Mouse (Mus musculus) megakaryocyte progenitor cell, adult 5-6 weeks (primary cell): ENCODE data around the gene Pum1. TPM values are rescaled to one million over a fixed set of nuclear protein-coding genes. Genes with fewer than 3 reads are reported as not detected.

ENCODE experiments used
- ATAC-seq: replicated peaks from 2 replicates; pipeline ENCODE4 v1.8.0; 2016; ENCODE audit warnings: mild to moderate bottlenecking, moderate TSS enrichment, inconsistent platforms; ENCODE audit not compliant: poor library complexity
- total RNA-seq, 2 experiments: library from RNA; stranded (forward) in 1 of 2; stranded (reverse) in 1 of 2; fragments of 157-497, 149-512 nt in 1 of 2; fragments of 200-1000 nt in 1 of 2; gene quantifications; 2 replicates each; pipeline versions ENCODE4 v1.2.3 to v1.2.4; 2015 to 2017

Gene Pum1
- total RNA-seq, 2 experiments from 2014 or later, result 38.1 to 61.5 TPM

DNA sequence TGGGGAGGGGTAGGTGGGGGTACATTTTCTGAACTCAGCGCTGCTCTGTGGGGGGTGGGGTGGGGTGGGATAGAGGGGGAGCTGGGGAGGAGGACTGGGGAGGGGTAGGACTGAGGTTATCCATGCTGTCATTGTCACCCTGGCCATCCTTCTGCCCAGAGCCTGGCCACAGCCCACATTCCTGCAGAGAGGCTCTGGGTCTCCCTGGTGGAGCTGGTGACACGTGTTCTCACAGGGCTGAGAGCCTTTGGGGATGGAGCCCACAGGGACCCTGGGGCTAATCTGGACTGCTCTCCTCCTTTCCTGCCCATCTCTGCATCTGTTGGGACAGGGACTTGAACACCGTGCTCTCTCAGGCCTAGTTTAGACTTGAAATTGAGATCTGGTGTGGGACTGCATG is 147.7 kb downstream of the Pum1 start:
- ATAC-seq, result no peak

DNA sequence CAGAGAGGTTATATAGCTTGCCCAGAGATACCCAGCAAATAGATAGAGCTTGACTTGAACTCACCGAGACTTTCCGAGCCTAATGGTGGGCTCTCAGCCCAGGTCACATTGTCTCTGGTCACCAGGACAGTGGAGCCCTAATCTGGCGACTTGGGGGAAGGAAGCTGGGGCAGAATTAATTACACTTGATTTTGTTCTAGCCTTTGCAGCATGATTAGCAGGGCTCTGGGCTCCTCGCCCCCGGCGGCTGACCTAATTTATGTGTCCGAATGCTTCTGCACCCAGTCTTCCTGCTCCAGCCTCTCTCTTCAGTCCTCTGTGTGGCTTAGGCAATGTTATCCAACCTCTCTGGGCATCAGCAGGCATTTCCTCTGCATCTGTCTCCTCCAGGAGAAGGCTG is 148.3 kb downstream of the Pum1 start:
- no peak for ATAC-seq

DNA sequence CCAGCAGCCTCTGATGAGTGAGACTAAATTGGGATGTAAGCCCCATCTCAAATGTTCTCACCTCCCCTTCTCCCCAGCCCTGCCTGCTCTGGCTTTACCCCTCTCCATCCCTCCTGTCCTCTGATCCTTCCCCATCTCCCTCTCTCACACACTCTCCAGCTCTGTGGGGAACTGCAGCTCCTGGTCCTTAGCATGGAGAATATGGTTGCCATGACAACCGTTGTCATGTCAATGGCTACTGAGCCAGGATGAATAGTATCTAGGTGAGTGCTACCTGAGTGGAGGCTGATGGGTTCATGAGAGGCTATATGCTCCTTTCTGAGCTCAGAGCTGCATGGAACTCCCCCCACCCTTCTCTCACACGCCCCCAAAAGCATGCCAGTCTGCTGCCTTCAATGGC is 150.8 kb downstream of the Pum1 start:
- ATAC-seq, result no peak

DNA sequence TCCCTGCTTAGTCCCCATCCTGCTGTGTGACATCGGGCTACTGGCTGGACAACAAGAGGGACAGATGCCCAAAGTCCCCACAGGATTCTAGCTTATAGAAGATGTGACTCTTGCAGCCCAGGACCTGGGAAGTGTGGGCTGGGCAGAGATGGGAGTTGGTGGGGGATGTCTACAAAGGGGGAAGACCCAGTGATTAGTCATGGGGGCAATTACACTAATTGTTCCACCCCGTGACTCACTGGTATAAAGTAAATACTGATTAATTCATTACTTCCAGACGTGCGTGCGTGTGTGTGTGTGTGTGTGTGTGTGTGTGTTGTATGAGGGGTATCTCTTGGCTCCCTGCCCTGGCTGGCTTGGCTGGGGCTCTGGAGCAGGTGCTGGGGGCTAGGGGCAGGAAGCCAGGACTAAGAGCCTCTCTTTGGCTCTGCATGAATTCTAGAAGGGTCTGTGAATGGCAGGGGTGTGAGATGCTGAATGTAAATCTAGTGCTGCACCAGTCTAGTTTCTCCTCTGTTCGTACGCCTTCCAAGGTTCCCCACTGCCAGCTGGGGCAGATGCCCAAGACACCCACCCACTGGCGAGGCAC is 151.7 kb downstream of the Pum1 start:
- ATAC-seq, result no peak

DNA sequence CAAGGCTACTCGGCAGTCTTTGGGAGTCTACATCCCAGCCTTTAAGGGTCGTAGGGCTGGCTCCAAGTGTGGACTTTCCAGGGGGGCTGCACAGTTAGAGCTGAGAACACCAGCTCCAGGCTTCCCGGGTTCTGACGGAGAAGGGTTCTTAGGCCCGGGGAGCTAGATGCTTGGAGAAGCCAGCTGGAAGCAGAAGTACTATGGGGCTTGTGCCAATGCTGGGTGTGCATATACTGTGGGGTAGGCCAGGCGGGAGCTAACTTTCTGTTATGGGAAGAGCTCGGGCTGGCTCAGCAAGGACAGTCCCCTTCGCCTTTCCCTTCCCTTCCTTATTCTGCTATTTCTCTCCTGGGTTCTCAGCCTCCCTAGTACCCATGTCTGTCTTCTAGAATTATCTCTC is 152.7 kb downstream of the Pum1 start:
- no peak for ATAC-seq

DNA sequence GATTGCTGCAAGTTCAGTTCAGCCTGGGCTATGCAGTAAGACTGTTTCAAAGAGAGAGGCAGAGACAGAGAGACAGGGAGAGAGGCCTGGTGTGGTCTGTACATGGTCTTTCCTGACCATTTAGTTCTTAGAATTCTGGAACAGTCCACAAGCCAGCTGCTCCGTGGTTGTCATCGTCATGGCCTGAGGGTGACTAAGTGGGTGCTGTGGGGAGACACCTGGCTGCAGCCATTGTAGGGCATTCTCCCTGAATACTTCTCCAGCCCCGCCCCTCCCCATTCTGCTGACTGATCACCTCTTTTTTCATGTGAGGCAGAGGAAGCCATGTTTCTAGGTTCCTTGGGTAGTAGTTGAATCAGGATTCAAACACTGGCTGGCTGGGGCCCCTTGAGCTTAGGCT is 156.7 kb downstream of the Pum1 start:
- no peak for ATAC-seq

DNA sequence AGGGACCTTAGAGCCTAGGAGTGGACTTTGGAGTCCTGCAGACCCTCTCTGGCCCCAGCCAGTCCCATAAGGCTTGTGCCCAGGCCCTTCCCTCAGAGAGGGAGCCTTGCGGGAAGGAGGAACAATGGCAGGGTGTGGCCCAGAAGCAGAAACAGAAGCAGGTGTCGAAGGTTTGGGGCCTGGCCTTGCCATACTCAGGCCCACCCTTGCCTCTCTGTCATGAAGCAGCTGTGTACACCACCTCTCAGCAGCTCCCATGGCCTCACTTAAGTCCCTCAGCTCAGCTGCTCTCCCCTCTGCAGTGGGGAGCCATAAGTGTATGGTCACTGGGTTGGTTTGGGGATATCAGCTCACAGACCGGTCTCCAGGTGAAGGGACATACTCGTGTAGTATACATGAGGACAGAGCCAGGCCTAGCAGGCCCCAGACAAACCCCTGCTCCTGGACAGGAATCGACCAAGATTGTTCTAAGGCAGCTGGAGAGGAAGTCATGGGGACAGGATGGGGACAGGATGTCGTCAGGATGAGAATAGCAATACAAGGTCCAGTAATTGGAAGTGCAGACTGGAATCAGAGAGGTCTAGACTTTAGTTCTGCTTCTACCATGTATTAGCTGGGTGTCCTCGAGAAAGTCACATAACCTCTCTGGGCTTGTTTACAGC is 157.6 kb downstream of the Pum1 start:
- ATAC-seq, result no peak

DNA sequence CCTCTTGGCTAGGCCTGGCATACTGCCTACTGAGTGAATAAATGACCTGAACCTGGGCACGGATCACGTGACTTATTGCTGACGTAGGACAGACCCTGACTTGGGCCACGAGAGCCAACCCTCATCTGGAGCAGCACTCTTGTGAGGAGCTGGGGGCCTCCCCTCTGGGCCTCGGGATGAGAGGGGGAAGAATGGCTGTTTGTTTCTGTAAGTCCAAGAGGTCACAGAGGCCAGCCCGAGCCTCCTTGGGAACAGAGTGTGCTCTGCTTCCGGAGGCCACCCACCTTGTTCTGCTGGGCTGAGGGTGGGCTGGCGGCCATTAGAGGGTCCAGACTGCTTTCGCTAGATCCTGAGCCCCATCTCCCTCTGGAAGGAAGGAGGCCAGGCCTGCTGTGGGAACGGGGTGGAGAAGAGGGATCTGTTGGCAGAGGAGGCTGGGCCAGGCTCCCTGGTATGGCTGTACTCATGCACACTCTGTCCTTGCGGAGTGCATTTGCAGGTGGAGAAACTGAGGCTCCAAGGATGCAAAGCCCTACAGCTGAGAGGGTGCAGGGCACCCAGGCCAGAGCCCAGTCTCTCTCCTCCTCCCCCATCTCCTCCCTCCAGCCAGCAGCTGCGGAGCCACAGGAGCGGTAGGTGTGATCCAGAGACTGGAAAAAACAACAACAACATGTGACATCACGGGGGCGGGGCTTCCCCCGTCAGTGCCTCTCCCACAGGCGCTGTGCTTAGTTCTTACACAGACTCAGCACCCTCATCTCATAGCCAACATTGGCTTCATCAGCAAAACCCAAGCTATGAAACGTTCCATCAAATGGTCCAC is 165.9 kb downstream of the Pum1 start:
- no peak for ATAC-seq

Other genes starting within 250 kb of the Pum1 start
- 0.17 TPM in 1 of 2 replicates, not detected in the other for gene Nkain1, start 89.1 kb upstream of the Pum1 start, total RNA-seq (2015)
- 0.61 TPM in 1 of 2 replicates, not detected in the other for gene Nkain1, start 89.1 kb upstream of the Pum1 start, total RNA-seq (2017)
- 0.69 and 2.0 TPM in 2 replicates for gene Sdc3, start 129.2 kb downstream of the Pum1 start, total RNA-seq (2015)
- gene Sdc3, start 129.2 kb downstream of the Pum1 start, total RNA-seq (2017), result 0.44 and 0.75 TPM in 2 replicates
- gene Laptm5, start 249.8 kb downstream of the Pum1 start, total RNA-seq (2015), result 431 and 454 TPM in 2 replicates
- gene Laptm5, start 249.8 kb downstream of the Pum1 start, total RNA-seq (2017), result 127 and 133 TPM in 2 replicates